Mouse (Mus musculus) skeletal muscle tissue, adult 2 months (tissue): ENCODE measurements at regions not wholly inside any gene's neighbourhood (a gene's known extent, or its start where the extent isn't known, plus 50 kb on each side); places are given as distances from the start of the nearest gene placed in this dataset.
"Not testable (repeated sequence)": the region's sequence is repeated elsewhere in the genome, so short reads cannot be mapped to it uniquely, and the experiment has no call there.

Experiments
- DNase-seq: peaks from one replicate; pipeline ENCODE4 v3.0.0-alpha.2; 2012; ENCODE audit warnings: low read depth, low spot score

DNA sequence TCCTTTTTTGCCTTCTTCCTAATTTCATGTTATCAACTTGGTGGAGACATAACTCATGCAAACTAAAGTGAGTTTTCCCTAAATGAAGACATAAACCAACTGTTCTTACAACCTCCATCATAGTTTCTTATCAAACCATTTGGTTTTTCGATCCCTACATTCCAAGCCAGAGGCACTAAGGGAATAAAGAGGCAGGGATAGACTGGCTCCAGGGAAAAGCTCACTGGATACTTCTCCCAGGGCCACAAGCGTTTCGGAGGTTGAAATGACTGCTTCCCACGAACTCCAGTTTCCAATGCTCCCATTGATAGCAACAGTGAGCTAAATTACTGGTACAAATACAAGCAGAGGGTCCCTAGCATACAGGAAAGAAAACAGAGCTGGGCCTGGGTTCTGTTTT lies 178.4 kb upstream of the Otx2 start:
- no peak for DNase-seq

DNA sequence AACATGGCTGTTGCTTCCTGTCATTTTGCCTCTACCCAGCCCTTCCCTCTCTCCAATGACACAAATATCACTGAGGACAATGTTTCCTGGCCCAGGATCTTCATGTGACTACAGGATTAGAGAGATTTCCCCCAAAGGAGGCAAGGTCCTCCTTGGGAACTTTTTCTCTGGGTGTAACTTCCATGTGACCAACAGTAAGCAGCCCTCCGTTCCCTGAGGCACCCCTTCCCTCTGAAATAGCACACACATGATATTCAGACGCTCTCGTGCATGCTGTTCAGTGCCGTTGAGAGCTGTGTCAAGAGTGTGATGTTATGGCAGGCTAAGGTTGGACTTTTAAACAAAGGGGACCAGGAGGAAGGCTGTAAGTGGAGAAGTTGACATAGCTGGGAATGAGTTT lies 169.2 kb upstream of the Otx2 start:
- DNase-seq = no peak

DNA sequence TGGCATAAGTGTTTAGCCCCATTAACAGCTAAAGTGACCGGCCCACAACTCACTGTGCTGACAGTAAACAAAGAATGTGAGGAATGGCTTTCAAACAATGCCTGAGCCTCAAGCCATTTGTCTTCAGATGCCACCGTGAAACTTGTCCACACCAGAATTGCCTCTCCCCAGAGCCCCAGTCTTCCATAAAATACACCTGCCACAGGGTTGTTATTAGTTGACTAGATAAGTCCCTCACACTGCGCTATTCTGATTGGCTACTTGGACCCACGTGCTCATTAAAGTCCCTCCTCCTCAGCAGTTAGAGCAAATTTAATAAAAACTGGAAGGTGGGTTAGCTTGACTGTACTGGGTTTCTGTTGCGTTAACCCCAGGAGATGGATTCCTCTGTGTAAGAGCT lies 167.7 kb upstream of the Otx2 start:
- no peak for DNase-seq

DNA sequence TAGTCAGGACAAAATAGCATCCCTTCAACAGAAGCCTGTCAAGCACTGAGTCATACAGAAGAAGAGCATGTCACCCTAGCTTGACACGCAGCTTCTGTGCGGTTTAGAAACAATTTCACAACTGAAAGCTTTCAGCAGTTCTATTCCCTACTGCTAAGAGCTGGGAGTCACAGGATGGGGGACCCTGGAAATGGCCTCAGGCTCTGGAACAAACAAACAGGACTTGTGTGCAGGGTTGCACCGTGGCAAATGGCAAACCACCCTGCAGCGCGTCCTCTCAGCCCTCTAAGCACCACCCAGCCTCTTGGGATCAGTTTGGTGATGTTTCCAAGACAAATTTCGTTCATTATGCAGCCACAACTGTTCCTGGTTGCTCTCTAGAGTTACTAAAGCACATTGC lies 163.6 kb upstream of the Otx2 start:
- no peak for DNase-seq

DNA sequence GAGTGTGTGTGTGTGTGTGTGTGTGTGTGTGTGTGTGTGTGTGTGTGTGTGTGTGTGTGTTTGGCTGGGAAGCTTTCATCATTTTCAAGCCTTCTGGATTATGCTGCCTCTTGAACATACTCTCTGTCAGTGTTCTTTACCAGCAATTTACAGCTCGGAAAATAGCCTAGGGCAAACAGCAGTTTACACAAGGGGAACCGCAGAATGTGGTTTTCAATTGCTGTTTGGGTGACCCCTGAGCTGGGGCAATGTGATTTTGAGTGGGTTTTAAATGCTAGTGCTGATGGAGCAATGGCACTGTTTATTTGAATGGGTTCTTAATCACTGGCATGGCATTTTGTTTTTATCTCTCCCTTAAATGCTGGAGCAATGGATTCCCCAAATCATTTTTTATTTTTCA lies 162.5 kb upstream of the Otx2 start:
- DNase-seq = no peak

DNA sequence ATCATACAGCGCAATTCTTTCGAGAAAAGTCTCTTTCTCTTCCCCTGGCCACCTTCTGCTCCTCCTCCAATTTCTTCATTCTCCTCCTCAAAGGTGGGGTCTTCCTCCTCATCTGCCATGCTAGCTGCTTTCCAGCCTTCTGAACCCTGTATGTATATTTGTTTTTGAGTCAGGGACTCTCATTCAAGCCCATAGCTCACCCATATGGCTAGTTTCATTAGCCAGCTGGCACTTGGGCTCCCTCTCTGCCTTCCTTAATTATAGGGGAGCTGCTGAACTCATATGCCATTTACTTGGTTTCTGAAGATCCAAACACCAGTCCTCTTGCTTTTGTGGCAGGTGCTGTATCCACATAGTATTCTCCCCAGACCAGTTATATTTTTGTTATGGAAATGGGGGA lies 160.8 kb upstream of the Otx2 start:
- no peak for DNase-seq

DNA sequence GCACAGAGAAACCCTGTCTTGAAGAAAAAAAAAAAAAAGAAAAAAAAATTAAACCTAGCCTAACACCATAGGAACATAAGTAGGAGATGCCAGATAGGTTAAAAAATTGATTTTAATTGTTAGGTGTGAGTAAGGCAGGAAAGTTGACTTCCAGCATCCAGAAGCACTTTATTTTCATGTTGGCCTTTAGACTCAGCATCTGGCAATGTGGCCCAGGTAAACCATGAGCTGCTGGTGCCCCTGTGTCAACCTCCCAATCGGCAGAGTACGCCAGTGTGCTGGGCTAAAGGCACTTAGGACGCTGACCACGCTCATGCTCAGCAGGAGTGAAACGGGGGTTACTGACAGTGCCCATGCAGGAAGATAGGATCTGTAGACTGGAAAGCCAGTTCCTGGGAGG lies 152.8 kb upstream of the Otx2 start:
- no peak for DNase-seq

DNA sequence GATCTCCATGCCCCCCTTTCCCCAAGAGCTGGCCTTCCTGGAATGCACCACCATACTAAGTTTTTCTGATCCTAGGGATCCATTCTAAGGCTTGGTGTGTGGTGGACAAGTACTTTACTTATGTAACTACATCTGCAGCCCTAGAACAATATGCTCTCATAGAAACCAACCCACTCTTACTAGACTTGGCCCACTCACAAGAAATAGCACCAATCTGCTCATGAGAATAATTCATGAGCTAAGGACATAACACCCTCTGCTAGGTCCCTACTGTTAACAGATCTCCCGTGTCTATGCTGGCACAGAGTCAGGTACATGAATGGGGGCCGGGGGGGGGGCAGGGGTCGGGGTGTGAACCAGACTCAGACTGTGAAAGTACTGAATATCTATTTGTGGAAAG lies 150.8 kb upstream of the Otx2 start:
- no peak for DNase-seq

DNA sequence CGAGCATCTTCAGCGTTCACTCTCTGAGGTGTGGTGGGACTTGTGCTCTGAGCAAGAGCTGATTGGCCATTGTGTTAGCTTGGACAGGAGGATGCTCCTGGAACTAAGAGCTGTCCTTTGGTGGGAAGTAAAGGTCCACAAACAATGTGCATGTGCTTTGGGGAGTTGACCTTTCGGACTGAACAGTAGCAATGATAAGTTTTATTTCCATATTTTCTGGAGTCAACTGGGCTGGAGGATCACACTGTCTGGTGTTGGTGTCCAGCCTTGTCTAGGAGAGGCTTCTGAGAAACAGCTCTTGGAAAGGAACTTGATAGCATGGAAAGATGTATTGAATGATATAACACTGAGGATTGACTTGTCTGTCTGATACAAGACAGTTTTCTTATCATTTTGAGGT lies 142.3 kb upstream of the Otx2 start:
- DNase-seq = no peak

DNA sequence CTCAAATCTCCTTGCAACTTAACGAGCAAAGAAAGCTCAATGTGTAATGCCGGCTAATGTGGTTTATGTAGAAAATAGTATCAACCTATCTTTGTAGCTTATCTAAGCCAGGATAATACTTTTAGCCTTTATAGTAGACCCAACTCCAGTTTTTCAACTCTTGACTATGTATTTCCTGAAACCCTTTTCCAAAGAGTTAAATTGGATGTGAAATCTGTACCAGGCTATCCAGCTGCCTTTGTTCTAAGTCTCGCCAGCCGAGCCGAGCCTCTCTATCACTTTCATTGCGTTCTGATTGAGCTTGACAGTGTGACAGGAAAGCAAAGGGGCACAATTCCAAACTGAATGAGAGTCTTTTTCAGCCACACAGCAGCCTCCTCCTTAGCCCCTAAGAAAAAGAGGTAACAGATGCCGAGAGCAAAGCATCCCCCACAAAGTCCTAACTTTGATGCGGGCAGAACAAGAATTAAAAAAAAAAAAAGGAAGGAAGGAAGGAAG lies 141.7 kb upstream of the Otx2 start:
- no peak for DNase-seq

DNA sequence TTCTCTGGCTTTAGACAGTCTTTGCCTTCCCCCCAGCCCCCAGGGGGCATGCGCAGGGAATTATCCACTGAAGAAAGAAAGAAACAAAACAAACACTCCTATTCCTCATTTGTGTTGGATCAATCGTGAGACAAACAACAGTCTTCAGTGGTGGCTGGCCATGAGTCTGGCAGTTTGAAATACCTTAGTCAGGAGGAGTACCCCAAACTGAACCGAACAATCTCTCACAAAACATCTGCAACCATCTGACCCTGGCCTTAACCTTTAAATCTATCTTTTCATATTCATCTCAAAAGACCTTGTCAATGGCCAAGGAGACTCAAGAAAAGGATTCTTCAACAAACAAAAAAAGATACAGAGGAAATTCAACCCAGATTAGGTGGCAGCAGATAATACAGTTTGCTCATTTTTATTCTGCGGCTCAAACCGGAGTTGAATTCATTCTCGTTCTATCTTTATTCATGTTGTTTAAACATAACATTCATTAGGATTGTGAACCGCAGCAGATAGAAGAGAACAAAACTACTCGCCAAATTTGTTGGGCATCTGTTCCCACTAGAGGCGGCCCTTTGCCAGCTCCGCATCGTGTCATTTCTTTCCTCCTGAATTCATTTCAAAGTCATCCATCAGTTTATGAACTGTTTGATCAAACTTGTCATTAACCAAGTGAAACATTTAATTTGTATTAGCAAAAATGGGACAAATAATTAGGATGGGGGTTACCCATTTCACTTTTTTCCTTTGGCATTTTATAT lies 139.3 kb upstream of the Otx2 start:
- no peak for DNase-seq

DNA sequence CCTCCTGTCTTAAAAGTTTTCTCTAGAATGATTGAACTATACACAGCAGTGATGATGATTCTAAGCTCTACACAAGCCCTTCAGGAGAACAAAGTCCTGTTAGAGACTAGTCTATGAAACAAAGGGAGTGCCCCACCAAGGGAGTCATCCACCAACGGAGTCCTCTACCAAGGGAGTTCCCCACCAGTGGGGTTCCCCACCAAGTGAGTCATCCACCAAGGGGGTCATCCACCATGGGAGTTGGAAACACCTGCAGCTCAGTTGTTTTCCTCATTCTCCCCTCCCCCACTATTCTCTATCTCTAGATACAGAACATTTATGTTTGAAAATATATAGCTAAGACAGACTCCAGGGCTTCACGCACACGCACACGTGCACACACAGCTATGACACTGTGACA lies 130.5 kb upstream of the Otx2 start:
- no peak for DNase-seq

DNA sequence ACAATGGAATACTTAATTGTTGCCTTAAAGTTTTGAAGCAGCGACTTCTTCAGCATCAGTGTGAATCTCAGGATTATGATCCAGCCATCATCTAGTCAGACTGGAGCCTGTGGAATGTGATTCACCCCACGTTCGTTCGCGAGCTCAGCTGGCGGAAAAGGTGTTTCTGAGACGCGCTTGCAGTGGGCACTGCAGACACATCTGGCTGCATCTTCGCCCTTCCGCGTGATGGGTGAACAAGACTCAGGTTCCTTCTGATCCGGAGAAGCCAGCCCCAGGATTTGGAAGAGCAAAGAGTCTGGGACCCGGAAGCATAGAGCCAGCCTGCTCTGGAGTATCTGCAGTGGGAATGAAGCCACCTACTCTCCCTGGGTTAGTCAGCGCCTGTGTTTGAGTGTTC lies 127.7 kb upstream of the Otx2 start:
- no peak for DNase-seq

DNA sequence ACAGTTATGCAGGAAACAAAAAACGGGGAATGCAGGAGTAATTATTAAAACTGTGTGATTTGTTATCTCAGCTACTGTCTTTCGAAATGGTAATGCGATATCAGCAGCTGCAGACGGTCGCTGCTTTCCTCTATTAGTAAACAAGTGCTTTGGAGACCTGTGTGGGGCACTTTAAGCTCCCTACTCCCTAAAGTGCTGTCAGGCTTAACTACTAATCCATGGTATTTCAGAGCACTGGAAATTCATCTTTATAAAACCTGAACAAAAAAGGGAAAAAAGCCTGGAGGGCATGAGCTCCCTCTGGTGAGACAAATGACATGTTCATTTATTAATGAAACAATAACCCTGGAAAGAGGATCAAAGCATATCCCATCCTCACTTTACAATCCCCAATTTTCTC lies 127.2 kb upstream of the Otx2 start:
- no peak for DNase-seq

DNA sequence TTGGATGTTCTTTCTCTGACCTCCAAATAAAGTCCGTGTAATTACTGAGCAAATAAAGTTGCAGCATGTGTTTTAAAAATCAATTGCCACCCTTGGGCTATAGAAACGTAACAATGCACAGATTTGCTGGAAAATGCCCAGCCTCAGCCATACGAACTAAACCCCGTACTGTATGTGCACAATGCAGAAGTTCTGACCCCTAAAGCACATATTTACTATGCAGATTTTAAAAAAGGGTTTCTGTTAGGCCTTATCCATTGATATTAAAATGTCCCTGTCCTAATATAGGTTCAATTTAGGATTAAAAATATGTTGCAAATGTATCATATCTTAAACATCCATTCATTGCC lies 126.5 kb upstream of the Otx2 start:
- no peak for DNase-seq

DNA sequence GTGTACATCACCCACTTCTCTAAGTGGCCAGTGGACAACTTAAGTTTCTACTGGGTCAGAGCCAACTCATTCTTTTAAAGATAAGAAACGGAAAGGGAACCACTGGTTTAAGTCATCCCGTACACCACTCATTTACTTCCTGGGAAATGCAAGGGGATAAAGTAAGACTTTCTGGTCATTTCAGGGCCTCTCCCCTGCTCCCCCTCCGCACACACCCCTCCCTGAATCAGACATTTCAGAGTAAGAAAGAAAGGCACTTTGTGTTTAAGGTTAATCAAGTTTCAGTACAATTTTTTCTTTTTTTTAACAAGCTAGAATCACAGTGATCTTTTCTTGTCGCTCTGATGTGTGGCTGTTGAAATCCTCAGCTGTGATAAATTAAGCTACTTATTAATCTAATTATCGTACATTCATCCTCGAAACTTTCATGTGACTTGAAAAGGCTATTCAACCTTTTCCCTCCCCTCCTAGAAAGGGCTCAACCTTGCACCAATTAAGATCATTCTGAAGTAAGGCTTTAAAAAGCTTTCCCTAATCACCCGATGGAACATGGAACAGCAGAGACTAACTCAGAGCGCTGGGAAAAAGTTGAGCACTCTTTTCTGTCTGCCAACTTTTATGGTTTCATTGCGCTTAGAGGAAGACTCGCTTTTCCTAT lies 126.0 kb upstream of the Otx2 start:
- no peak for DNase-seq

DNA sequence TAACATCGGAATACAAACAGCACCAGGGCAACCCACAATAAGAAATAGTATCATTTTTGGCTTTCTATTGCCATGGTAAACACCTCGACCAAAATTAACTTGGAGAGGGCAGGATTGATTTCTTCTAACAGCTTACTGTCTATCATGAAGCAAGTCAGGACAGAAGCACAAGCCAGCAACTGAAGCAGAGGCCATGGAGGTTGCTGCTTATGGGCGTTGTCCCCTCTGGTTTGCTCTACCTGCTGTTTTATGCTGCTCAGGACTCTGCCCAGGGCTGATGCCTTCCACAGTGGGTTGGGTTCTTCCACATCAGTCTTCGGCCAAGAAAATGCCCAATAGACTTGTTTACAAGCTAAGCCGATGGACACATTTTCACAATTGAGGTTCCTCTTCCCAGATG lies 117.9 kb upstream of the Otx2 start:
- DNase-seq = no peak

DNA sequence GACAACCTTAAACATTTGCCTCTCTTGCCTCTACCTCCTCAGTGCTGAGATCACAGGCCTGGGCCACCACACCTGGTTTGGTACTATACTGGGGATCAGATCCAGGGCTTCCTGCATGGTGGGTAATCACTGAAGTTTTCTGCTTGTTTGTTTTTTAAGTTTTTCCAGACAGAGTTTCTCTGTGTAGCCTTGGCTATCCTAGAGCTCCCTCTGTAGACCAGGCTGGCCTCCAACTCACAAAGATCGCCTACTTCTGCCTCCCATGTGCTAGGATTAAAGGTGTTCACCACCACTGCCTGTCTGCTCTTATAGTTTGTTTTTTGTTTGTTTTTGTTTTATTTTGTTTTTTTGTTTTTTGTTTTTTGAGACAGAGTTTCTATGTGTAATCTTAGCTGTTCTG lies 105.7 kb upstream of the Otx2 start:
- DNase-seq = no peak

DNA sequence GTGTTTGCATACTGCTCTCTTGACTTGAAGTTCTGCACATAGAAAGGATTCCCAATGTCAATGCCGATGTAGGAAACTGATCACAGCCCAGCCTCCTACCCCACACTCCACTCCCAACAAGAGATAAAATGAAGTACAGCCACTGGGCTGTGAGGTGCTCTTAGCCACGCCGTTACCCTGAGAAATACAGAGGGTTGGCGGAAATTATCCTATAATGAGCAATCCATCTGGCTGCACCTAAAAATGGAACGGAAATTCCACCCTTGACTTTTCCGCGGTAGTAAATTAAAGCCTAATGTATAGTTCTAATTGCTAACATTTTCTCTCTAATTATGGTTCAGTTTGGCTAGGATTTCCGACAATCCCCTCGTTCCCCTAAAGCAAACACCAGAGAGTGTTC lies 97.2 kb upstream of the Otx2 start:
- DNase-seq = no peak

DNA sequence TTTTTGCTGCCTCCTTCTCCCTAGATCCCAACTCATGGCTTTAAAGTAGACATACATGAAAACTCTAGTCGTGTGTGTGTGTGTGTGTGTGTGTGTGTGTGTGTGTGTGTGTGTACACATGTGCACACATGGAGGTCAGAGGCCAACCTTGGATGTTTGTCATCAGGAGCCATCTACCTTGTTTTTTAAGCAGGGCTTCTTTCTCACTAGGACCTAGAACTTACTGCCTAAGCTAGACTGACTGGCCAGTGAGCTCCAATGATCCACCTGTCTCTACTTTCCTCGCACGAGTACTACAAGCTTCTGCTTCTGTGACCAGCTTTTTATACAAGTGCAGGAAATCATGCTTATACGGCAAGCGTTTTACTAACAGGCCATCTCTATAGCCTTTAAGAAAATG lies 89.1 kb upstream of the Otx2 start:
- no peak for DNase-seq

DNA sequence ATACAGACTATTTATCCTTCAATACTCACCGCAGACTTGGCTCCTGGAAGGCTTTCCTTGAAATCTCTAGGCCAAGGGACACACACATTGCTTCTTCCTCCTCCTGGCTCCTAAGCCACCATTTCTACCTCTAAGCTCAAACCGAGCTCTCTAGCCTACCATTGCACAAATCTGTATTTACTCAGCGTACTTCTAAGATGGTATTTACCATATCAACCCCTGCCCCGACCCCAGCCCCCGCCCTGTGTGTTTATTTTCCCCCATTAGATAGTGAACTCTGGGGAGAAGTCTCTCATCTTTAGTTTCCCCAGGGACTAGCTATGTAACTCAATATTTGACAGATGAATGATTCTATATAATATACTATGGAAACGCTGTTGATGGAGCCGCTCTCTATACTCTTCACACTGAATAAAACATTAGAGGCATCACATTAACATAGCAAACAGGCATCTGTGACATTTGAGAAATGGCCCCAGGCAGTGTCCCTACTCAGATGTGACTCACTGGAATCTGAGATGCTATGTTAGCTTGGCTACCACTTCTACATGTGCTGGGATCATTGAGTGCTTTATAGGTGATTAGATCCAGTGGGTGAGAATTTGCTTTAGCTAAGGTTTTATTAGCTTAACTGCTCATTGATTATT lies 87.5 kb upstream of the Otx2 start:
- no peak for DNase-seq

DNA sequence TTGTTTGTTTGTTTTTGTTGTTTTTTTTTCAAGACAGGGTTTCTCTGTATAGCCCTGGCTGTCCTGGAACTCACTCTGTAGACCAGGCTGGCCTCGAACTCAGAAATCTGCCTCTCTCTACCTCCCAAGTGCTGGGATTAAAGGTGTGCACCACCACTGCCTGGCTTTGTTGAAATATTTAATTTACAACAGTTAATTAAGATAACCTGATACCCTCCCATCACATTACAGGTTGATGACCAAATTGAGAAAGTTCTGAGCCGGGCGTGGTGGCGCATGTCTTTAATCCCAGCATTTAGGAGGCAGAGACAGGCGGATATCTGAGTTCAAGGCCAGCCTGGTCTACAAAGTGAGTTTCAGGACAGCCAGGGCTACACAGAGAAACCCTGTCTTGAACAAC lies 81.5 kb upstream of the Otx2 start:
- DNase-seq = not testable (repeated sequence)

DNA sequence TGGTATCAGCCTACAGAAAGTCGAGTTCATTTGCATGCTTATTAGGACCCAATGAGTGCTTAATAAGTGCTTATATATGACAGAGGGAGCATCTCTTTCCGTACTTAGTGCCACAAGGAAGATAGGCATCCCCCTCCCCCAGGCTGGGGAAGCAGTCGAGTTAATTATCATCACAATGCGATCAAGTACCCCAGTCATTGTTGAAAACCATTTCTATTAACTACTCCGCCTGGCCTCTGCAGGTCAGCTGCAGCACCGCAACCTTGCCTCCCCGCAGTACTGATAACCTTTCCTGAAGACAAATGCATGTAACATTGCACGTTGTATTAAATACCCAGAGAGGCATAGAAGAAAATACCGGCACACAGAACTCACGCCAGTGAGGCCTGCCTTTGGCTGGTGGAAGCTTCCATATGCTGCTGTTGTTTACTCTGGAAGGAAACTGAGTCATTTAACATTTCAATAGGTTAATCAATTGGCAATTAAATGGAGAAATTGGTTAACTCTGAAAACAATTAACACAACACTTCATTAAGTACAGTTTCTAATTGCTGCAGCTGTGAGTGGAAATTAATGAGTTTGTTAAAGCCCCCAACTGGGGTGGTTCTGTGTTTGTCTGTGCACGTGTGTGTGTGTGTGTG lies 80.6 kb upstream of the Otx2 start:
- no peak for DNase-seq
